Mouse (Mus musculus): ENCODE measurements at regions not wholly inside any gene's neighbourhood (a gene's known extent, or its start where the extent isn't known, plus 50 kb on each side); places are given as distances from the start of the nearest gene placed in this dataset.

GRCm38 (mm10) chr5:47772642-47773353 lies 210.1 kb upstream of the Slit2 start:
- Histone ChIP-seq H3K9me3 (ENCODE audit: control insufficient read depth, low read length) (no peaks in the 10 kb centered on the region), H3K36me3 (ENCODE audit: control insufficient read depth, insufficient read depth, low read length) (no peaks in the 10 kb centered on the region), H3K9ac (ENCODE audit: low read length) (no peak overlapping the region), H3K4me1 (ENCODE audit: control insufficient read depth, insufficient read depth, low read length) (0 out of 2 replicates have a peak, but pooled peaks cover 2% of the 10 kb centered on the region), H3K27ac (ENCODE audit: low read depth, low read length) (no peak overlapping the region), H3K4me2 (no peak overlapping the region), H3K4me3 (ENCODE audit: low read depth, low read length) (no peak overlapping the region), H3K27me3 (ENCODE audit: control insufficient read depth, insufficient read depth, low read length) (no peaks in the 10 kb centered on the region)
- ATAC-seq (ENCODE audit: low FRiP score): peak; percentile 65; the same call in 1 of the 2 replicates
- 61% methylated on average over 8 of the region's 8 CpGs for WGBS
- DNase-seq (ENCODE audit: low spot score, missing footprints): no peak

- DNase-seq (ENCODE audit: low spot score, missing footprints) (no peak), ATAC-seq (ENCODE audit: low FRiP score) (no peak)
- Histone ChIP-seq H3K36me3 (ENCODE audit: control insufficient read depth, insufficient read depth, low read length) (no peaks in the 10 kb centered on the region), H3K9ac (ENCODE audit: low read length) (no peak overlapping the region), H3K27ac (ENCODE audit: low read depth, low read length) (no peak overlapping the region), H3K4me2 (no peak overlapping the region), H3K4me1 (ENCODE audit: control insufficient read depth, insufficient read depth, low read length) (0 out of 2 replicates have a peak, but pooled peaks cover 2% of the 10 kb centered on the region), H3K27me3 (ENCODE audit: control insufficient read depth, insufficient read depth, low read length) (no peaks in the 10 kb centered on the region), H3K4me3 (ENCODE audit: low read depth, low read length) (no peak overlapping the region), H3K9me3 (ENCODE audit: control insufficient read depth, low read length) (no peaks in the 10 kb centered on the region)
- WGBS: 73% methylated on average over 3 of the region's 3 CpGs
Measured at GRCm38 (mm10) chr5:47773354-47773743, 209.6 kb upstream of the Slit2 start.

- DNase-seq (ENCODE audit: low spot score, missing footprints): no peak
- H3K36me3 ChIP-seq (ENCODE audit: control insufficient read depth, insufficient read depth, low read length): no peaks in the 10 kb centered on the region
- H3K27me3 ChIP-seq (ENCODE audit: control insufficient read depth, insufficient read depth, low read length): no peaks in the 10 kb centered on the region
- H3K9ac ChIP-seq (ENCODE audit: low read length): no peak overlapping the region
- no peak overlapping the region for H3K27ac ChIP-seq (ENCODE audit: low read depth, low read length)
- H3K4me2 ChIP-seq: no peak overlapping the region
- no peaks in the 10 kb centered on the region for H3K4me1 ChIP-seq (ENCODE audit: control insufficient read depth, insufficient read depth, low read length)
- H3K9me3 ChIP-seq (ENCODE audit: control insufficient read depth, low read length): no peaks in the 10 kb centered on the region
- WGBS: 93% methylated on average over 2 of the region's 2 CpGs
- ATAC-seq (ENCODE audit: low FRiP score): no peak
- no peak overlapping the region for H3K4me3 ChIP-seq (ENCODE audit: low read depth, low read length)
Measured at GRCm38 (mm10) chr5:47780861-47781260, 202.1 kb upstream of the Slit2 start.

- ATAC-seq (ENCODE audit: low FRiP score): no peak
- Histone ChIP-seq H3K27me3 (ENCODE audit: control insufficient read depth, insufficient read depth, low read length) (no peaks in the 10 kb centered on the region), H3K27ac (ENCODE audit: low read depth, low read length) (no peak overlapping the region), H3K9ac (ENCODE audit: low read length) (no peak overlapping the region), H3K36me3 (ENCODE audit: control insufficient read depth, insufficient read depth, low read length) (no peaks in the 10 kb centered on the region), H3K4me2 (no peak overlapping the region), H3K9me3 (ENCODE audit: control insufficient read depth, low read length) (no peaks in the 10 kb centered on the region), H3K4me3 (ENCODE audit: low read depth, low read length) (no peak overlapping the region), H3K4me1 (ENCODE audit: control insufficient read depth, insufficient read depth, low read length) (no peaks in the 10 kb centered on the region)
- WGBS: 84% methylated on average over 5 of the region's 5 CpGs
- no peak for DNase-seq (ENCODE audit: low spot score, missing footprints)
Measured at GRCm38 (mm10) chr5:47781608-47782007, 201.3 kb upstream of the Slit2 start.

GRCm38 (mm10) chr5:47794639-47795272 lies 188.2 kb upstream of the Slit2 start:
- no peaks in the 10 kb centered on the region for H3K4me1 ChIP-seq (ENCODE audit: control insufficient read depth, insufficient read depth, low read length)
- ATAC-seq (ENCODE audit: low FRiP score) (no peak), DNase-seq (ENCODE audit: low spot score, missing footprints) (no peak)
- no peaks in the 10 kb centered on the region for H3K36me3 ChIP-seq (ENCODE audit: control insufficient read depth, insufficient read depth, low read length)
- H3K9ac ChIP-seq (ENCODE audit: low read length): no peak overlapping the region
- H3K27ac ChIP-seq (ENCODE audit: low read depth, low read length): no peak overlapping the region
- H3K27me3 ChIP-seq (ENCODE audit: control insufficient read depth, insufficient read depth, low read length): no peaks in the 10 kb centered on the region
- no peak overlapping the region for H3K4me3 ChIP-seq (ENCODE audit: low read depth, low read length)
- WGBS: 88% methylated on average over 6 of the region's 6 CpGs
- no peak overlapping the region for H3K4me2 ChIP-seq
- H3K9me3 ChIP-seq (ENCODE audit: control insufficient read depth, low read length): no peaks in the 10 kb centered on the region

- Histone ChIP-seq H3K4me2 (no peak overlapping the region), H3K9ac (ENCODE audit: low read length) (no peak overlapping the region), H3K27me3 (ENCODE audit: control insufficient read depth, insufficient read depth, low read length) (no peaks in the 10 kb centered on the region), H3K36me3 (ENCODE audit: control insufficient read depth, insufficient read depth, low read length) (no peaks in the 10 kb centered on the region), H3K4me3 (ENCODE audit: low read depth, low read length) (no peak overlapping the region), H3K27ac (ENCODE audit: low read depth, low read length) (no peak overlapping the region), H3K9me3 (ENCODE audit: control insufficient read depth, low read length) (no peaks in the 10 kb centered on the region), H3K4me1 (ENCODE audit: control insufficient read depth, insufficient read depth, low read length) (no peaks in the 10 kb centered on the region)
- ATAC-seq (ENCODE audit: low FRiP score): no peak
- DNase-seq (ENCODE audit: low spot score, missing footprints): no peak
- WGBS: 85% methylated on average over 3 of the region's 3 CpGs
Measured at GRCm38 (mm10) chr5:47795273-47795672, 187.7 kb upstream of the Slit2 start.

GRCm38 (mm10) chr5:47820936-47821335 lies 162.0 kb upstream of the Slit2 start:
- WGBS: 95% methylated on average over 1 of the region's 1 CpGs
- no peak for DNase-seq (ENCODE audit: low spot score, missing footprints)
- no peak for ATAC-seq (ENCODE audit: low FRiP score)

GRCm38 (mm10) chr5:47837998-47838397 lies 144.9 kb upstream of the Slit2 start:
- Histone ChIP-seq H3K9ac (ENCODE audit: low read length) (no peak overlapping the region), H3K4me2 (no peak overlapping the region), H3K4me1 (ENCODE audit: control insufficient read depth, insufficient read depth, low read length) (no peaks in the 10 kb centered on the region), H3K27me3 (ENCODE audit: control insufficient read depth, insufficient read depth, low read length) (no peaks in the 10 kb centered on the region), H3K4me3 (ENCODE audit: low read depth, low read length) (no peak overlapping the region), H3K36me3 (ENCODE audit: control insufficient read depth, insufficient read depth, low read length) (no peaks in the 10 kb centered on the region), H3K27ac (ENCODE audit: low read depth, low read length) (no peak overlapping the region), H3K9me3 (ENCODE audit: control insufficient read depth, low read length) (no peaks in the 10 kb centered on the region)
- 89% methylated on average over 3 of the region's 3 CpGs for WGBS
- ATAC-seq (ENCODE audit: low FRiP score) (no peak), DNase-seq (ENCODE audit: low spot score, missing footprints) (no peak)

More at GRCm38 (mm10) chr5:47820936-47821335, 162.0 kb upstream of the Slit2 start:
- Histone ChIP-seq H3K4me2 (no peak overlapping the region), H3K27ac (ENCODE audit: low read depth, low read length) (no peak overlapping the region), H3K9ac (ENCODE audit: low read length) (no peak overlapping the region), H3K4me3 (ENCODE audit: low read depth, low read length) (no peak overlapping the region), H3K27me3 (ENCODE audit: control insufficient read depth, insufficient read depth, low read length) (no peaks in the 10 kb centered on the region), H3K4me1 (ENCODE audit: control insufficient read depth, insufficient read depth, low read length) (no peaks in the 10 kb centered on the region), H3K9me3 (ENCODE audit: control insufficient read depth, low read length) (no peaks in the 10 kb centered on the region), H3K36me3 (ENCODE audit: control insufficient read depth, insufficient read depth, low read length) (no peaks in the 10 kb centered on the region)

GRCm38 (mm10) chr5:47869701-47870100 lies 113.2 kb upstream of the Slit2 start:
- ATAC-seq (ENCODE audit: low FRiP score): 0 out of 2 replicates have a peak, but pooled peaks have one; percentile 7
- WGBS: 56% methylated on average over 5 of the region's 5 CpGs

More at GRCm38 (mm10) chr5:47869701-47870100, 113.2 kb upstream of the Slit2 start:
- no peaks in the 10 kb centered on the region for H3K27me3 ChIP-seq (ENCODE audit: control insufficient read depth, insufficient read depth, low read length)
- H3K9me3 ChIP-seq (ENCODE audit: control insufficient read depth, low read length): no peaks in the 10 kb centered on the region
- DNase-seq (ENCODE audit: low spot score, missing footprints): no peak
- H3K4me2 ChIP-seq: no peak overlapping the region
- no peaks in the 10 kb centered on the region for H3K36me3 ChIP-seq (ENCODE audit: control insufficient read depth, insufficient read depth, low read length)
- no peak overlapping the region for H3K27ac ChIP-seq (ENCODE audit: low read depth, low read length)
- no peaks in the 10 kb centered on the region for H3K4me1 ChIP-seq (ENCODE audit: control insufficient read depth, insufficient read depth, low read length)
- no peak overlapping the region for H3K9ac ChIP-seq (ENCODE audit: low read length)
- H3K4me3 ChIP-seq (ENCODE audit: low read depth, low read length): no peak overlapping the region

Data from midbrain, embryonic 11.5 days (tissue).